Mouse (Mus musculus): ENCODE results near the gene Rhod.

The Rhod gene

DNA sequence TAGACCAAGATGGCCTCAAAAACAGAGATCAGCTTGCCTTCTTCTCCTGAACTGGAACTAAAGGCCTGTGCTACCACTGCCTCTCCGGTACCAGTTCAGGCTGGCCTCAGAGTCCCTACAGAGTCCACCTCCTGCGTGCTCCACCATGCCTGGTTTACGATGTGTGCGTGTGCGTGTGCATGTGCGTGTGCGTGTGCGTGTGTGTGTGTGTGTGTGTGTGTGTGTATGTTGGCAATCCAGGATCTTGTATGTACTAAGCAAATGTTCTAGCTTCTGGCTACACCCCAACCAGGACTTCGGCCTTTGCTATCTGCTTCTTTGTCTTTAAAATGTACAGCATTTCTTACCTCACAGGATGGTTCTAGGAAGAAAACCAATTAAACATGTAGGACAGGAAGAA lies 10.0 kb upstream of the Rhod start:
- no peak for DNase-seq

DNA sequence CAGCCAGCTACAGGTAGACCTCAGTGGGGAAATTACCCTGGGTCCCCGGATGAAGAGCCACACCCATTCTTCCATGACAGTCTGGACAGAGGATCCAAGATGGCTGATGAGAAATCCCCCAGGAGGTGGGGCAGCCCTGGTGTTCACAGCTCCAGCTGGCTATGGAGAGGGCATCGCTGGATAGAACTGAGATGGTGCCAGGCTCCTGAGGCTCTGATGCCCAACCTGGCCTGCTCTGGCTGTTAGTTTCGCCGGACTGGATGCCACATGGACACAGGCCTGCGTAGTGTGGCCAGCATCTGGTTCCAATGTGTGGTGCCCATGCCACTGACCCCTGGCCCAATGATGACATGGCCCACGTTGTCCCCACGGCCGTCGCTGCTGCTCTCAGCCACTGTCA lies 8.2 kb upstream of the Rhod start:
- DNase-seq = no peak

DNA sequence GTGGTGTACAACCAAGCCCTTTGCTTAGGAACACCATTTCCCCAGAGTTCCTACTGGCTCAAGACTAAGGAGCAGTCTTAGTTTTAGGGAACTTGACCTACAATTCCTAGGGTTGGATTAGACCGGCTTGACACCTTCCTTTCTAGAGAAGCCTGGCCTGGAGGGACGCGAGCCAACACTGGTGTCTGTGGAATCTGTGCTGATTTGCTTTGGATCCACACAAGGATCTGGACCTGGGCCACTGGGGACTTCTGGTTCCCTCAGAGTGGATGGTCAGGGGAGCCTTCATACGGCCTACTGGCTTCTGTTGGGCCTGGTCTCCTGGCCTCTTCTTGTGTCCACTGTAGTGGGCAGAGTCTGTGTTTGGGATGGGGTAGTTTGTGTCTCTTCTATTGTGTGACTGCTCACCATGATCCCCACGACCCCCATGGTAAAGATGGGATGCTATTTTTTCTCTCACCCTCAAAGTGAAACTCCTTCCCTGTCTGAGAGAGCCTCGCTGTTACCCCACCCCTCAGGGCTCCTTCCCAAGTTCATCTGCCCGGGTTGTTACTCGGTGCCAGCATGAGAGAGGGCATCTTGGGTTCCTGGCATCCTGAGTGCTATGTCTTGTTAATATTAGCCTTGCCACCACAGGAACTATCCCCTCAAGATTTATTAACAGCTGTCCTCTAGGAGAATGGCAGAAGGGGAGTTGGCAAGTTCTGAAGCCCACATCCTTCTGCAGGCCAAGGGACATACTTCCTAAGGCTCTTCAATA lies 7.6 kb upstream of the Rhod start:
- DNase-seq = no peak

DNA sequence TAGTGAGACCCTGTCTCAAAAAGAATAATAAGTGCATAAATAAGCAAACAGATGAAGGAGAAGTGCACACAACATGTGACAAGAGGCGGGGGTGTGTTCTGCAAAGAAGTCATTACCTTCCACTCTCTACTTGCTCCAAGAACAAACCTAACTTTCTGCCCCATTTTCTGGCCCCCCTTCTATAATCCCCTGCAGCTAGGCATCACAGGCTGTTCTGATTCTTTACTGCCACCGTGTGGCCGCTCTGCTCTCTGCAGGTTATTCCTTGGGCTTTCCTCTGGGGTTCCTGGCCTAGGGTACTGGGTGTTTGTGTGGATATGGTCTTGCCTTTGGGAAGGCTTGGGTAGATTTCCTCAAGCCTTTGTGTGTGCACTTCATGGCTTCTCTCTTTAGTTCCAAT lies 3.2 kb upstream of the Rhod start:
- DNase-seq = peak; percentile 88

DNA sequence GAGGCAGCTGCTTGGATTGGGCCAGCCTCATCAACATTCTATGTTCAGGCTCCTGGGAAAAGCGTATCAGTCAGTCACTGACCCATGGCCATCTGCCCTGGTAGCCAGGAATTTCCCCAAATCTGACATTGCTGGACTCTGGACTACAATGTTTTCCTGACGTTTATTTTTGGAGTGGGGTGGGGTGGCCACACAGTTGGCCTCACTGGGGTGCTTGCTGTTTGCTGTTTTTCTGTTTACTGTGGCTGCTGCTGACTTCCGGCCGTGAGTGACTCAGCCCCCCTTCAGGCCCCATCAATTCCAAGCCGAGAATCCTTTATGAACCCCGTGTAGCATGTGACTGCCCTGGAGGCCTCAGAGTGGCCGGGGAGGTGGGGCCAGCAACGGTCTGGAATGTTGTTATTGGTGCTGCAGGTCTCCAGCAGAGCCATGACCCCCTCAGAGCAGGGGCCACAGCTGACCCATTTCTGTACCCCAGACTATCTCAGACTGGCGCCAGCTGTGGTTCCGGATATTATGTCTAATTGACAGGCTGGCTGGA lies 2.5 kb upstream of the Rhod start:
- peak; percentile 40 for DNase-seq

DNA sequence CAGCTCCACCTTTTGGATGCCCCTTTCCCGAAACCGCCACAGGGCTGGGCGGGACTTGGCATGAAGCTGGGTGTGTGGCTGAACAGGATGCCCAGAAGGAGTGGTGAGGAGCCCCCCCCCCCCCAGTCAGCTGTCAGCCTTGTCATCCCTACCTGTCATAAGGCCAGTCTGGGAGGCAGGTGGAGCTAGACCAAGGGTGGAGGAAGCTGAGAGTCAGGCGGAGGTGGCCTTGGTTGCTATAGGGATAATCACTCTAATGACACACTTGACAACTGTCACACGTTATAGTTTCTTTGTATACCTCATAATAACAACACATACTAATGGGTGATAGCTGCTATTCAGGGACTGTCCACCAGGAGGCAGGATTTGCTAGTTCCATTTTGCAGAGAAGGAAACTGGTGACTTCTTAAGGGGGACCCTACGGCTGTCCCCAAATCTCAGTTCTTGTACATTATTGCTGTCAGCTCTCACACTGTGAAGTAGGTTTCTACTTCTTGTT lies 1.9 kb upstream of the Rhod start:
- peak; percentile 80 for DNase-seq

DNA sequence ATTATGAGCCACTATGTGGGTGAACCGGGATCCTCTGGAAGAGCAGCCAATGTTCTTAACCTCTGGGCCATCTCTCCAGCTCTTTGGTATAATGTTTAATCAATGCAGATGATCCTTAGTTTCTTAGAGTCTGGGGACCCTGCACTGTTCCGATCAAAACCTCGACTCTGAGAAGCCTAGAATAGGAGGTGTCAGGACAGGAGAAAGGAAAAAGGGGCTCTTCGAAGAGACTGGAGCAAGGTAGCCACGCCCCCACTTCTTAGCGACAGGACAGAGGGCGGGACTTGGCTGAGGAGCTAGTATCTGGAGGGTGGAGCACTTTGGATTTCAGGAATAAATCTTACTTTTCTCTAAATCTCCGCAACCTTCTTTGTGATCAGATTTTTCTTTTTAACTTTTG lies 990 bp upstream of the Rhod start:
- peak; percentile 77 for DNase-seq

DNA sequence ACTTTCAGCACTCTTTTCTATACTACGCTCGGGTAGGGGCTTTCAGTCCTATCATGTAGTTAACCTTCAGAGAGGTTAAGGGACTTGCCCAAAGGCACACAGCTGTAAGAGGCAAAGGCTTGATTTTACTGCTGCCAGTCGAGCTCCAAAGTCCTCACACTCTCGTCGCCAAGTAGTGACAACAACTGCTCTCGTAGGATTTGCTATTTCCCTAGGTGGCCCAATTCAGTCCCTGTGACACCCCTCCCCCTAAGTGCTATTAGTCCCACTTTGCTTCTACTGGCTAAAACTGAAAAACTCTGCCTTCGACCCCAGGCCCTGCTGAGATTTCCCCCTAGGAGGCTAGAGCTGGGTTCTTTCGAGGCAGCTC lies 456 bp downstream of the Rhod start:
- DNase-seq = no peak

DNA sequence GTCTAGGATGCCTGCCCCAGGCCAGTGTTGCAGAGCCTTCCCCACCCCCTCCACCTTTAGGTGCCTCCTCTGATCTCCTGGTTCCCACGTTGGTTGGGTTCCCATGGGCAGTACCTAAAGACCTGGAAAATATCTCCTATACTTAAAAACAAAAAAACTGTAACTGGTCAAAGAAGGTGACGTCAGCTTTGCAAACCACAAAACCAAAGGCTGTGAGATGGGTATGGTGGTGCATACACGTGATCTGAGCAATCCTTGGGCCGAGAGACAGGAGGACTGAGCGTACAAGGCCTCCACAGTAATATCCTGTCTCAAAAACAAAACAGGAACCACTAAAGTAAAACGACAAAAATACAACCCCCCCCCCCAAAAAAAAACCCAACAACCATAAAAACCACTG lies 1.3 kb downstream of the Rhod start:
- DNase-seq = no peak

DNA sequence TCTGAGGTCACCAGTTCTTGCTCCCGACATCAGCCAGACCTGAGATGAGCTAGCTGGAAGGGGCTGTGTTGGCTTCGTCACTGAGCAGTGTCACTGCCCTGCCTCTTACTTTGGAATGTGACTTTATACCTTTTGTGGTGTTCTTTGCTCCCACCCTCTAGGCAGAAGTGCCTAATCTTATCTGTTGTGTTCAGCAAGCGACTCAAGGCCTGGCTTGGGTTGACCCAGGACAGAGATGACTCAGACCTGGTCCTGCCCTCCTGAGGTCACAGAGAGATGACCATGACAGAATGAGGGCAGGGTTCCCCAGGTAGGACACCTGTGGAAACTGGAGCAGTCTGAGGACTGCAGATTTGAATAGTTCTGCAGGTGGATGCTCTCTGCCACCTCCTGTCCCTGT lies 3.0 kb downstream of the Rhod start:
- DNase-seq = no peak

DNA sequence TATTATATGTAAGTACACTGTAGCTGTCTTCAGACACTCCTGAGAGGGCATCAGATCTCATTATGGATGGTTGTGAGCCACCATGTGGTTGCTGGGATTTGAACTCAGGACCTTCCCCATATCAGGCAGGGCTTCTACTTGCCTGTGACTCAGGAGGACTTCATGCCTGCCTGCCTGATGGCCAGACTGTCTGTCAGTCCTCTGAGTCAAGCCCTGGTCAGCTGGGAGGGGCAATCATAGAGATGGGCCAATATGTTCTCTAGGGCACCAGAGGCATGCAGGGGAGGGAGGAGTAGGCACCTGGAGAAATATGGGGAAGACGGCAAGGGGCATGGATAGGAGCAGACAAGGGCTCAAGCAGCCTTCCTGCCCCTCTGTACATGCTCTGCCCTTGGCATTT lies 4.2 kb downstream of the Rhod start:
- no peak for DNase-seq

DNA sequence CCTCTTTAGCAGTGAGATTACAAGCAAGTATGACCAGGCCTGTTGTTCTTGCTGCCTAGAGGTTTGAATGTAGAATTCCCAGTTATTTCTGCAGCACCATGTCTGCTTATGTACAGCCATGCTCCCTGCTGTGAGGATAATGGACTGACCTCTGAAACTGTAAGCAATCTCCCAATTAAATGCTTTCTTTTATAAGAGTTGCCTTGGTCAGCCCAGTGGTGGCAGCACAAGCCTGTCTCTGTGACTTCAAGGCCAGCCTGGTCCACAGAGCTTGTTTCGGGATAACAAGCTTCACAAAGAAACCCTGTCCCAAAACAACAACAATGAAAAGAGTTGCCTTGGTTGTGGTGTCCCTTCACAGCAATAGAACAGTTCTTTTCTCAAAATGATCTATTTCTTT lies 5.5 kb downstream of the Rhod start:
- no peak for DNase-seq

DNA sequence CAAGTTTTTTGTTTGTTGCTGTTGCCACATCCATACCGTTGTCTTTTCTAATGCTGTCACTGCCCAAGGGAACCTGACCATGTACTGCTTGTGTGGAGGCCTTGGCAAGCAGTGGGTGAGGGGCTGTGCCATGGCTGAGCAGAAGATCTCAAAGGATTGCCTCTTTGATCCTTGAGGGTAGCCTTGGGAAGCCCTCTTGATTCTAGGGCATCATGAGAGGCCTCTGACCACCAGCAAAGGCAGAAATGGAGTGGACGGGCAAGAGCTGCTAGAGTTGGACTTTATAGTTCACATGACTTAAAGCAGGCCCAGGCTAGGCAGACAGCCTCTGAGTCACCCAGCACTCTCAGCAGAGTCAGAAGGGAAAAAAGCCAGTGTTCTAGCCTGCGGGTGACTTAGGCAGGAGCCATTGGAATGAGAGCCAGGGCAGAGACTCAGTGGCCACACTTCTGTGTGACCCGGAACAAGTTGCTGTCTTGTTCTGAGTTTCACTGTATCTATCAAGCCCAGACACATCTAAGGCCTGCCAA lies 9.1 kb downstream of the Rhod start:
- no peak for DNase-seq

DNA sequence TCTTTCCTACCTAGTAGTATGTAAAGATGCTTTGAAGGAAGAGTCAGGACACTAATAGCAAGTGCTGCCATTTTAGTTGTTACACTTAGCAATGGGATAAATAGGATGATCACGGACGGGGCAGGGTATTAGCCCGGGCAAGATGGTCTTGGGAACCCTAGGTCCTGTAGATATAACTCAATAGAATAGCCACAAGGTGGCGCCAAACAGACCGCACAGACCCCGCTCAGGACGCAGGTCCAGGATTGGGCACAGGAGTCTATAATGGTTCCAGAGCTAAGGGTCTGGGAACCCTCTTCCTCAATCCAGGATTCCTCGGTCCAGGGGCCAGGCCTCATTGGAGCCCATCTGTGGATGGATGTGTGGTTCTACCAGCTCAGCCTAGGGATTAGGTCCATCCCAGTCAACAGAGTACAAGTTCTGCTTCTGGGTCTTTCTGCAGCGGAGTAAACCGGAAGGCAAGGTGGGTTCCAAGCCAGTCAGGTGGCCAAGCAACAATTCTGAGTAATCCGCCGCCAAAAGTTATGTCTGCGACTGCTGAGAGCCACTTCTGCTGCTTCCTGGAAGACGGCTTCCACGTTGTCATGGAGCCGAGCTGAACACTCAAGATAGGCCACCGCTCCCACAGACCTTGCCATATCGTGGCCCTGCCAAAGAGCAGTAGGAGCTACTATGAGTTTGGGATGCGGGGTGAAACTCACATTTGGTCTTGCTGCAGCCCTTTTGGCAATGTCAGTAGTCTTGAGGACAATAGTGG lies 13.4 kb downstream of the Rhod start:
- DNase-seq = peak; percentile 73

DNA sequence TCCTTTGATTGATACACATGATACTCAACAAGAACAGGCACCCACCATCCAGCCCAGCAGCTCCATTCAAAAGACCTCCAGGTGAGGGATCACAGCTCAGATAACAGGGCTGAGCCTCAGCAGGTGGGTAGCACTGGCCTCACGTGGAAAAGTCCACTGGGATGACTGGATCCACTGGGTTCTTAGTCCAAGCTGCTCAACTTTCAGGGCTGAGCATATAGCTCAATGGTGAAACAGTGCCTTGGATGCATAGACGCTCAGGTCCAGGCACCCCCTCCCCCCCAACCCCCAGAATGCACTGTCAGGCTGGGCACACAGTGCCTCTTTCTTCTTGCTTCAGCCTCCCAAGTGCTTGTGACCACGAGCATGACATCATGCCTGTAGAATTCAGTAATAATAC lies 16.2 kb downstream of the Rhod start:
- DNase-seq = no peak

DNA sequence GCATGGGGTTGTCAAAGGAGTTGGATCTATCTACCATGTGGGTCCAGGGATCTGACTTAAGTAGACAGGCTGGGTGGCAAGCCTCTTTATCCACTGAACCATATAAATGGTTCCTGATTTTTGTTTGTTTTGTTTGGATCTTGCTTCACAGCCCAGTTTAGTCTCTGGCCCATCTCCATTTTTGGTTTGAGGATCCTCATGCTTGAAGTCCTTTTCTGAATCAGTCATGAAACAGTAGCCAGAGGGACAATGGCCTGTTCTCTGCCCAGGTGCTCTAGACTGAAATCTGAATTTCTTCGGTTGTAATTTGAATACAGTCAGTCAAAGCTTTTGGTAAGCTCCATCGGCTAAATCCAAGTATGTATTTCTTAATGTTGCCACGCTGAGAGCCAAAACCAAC lies 16.7 kb downstream of the Rhod start:
- DNase-seq = no peak

DNA sequence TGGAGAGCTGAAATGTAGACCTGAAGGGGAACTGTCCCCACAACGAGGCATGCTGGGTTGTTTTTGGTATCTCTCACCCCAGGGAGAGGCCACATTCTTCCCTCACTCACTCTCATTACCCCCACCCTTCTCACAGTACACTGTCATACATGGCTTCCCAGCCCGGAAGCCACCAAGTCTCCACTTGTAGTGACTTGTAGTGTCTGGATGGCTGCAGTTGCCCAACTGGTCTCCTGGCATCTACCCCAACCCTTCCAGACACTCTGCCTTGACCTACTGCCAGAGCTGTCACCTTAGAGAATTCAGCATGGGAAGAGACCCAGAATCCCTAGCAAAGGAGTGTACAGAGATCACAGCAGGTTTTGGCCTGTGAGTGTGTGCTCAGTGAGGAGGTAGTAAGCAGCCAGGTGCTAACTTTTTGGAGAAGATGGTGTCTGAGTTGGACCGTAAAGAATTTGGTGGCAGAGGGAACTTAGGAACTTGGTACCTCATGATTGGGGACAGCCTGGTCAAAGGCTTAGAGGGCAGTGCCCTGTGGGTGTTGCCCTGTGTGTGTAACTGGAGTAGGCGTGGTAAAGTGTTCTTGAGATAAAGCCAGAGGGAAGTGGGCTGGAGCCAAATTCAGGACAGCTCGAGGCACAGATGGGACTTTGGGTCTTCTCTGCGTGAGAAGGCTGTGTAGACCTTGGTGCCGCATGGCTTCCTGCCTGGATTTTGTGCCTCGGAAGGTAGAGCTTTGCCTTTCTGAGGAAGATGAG lies 18.9 kb downstream of the Rhod start:
- DNase-seq = peak; percentile 47

DNA sequence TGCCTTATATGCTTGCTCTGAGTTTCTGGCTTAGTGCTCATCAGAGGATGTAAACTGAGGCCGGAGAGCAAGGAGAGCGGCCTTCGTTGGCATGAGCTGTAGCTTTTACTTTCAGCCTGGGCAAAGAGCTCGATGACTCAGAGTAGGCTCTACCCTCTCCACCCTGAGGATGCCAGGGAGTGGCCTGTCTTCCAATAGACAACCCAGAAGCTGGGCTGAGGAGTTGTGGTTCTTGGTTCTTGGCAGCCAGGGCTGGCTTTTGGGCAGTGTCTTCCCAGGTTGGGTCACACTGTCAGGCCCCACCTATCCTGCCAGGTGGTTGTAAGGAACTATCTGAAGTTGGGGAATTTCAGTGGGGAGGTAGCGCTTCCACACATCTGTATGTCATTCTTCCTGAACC lies 19.5 kb downstream of the Rhod start:
- DNase-seq = no peak

DNA sequence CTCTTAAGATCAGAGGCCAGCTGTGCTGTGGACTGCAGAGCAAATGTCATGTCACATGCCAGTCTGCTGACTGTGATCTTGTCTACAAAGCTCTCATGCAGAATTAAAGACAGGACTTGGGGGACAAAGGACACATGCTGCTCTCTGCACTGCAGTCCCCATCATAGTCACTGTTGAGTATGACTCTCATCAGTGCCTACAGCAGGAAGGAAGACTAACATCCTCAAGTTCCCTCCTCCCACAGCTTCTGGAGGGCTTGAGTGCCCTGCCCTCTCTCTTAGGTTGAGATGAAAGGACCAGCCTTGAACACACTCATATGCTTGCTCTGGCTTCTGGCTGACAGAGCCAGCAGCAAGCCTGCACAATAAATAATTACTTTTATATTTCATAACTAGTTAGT lies 21.5 kb downstream of the Rhod start:
- no peak for DNase-seq

DNA sequence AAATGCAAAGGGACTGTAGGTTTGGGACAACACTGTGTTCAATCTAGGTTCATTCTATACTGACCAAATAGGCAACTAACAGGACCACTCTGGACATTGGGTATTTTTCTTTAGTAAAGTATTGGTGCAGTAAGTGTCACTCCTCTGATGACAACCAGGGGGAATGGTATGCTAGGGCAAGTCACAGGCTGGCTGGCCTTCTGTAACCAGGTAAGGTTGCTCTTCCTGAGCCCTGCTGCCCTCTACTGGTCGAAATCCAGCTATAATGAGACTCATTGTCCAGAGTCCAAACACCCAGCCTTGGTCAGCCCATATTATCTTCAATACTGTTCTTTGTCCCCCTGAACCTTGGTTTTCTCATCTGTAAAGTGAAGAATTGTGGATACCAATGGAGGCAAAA lies 22.0 kb downstream of the Rhod start:
- DNase-seq = peak; percentile 94

DNA sequence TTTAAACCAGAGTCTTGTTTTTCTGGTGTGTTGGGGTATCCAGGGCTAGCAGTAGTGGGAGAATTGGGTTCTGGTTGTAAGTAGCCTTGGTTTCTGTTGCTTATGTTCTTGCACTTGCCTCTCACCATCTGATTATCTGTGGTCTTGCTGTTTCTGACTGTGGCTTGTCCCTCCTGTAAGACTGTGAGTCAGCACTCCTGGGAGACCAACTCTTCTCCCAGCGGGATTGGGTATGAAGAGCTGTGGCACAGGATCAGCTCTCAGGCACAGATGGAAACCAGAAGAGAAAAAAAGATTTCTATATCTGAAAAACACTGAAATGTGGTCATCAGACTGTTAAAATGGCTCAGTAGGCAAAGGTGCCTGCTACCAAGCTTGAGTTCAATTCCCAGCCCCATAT lies 24.6 kb downstream of the Rhod start:
- DNase-seq = no peak

DNA sequence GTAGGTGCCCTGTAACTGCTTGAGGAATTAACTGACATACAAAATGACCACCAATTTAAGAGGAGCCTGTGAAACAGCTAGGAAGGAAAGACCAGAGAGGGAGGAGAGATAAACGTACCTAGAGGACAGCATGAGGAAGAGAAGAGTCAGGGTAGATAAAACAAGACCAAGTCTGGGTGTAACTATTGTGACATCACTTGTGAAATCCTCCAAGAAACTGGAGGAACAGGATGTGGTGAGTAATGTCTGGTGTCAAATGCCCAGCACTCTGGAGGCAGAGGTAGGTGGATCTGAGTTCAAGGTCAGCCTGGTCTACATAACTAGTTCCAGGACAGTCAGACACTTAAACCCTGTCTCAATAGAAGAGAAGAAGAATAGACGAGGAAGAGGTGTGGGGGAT lies 30.2 kb downstream of the Rhod start:
- DNase-seq = peak; percentile 54

DNA sequence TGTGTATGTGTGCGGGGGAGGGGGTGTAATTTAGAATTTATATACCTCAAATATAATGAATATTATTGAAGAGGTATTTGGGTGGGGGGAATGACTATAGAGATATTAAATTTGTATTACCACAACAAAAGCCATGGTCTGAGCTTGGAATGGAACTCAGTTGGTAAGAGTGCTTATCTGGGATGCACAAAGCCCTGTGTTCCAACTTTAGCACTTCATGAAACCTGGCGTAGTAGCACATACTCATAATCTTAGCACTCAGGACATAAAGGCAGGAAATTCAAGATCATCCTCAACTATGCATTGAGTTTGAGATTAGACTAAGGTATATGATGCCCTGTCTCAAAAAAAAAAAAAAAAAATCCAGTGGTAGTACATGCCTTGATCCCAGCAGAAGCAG lies 34.4 kb downstream of the Rhod start:
- DNase-seq = no peak

All from lung, postnatal 36 days (tissue).